Mouse (Mus musculus): ENCODE measurements at regions not wholly inside any gene's neighbourhood (a gene's known extent, or its start where the extent isn't known, plus 50 kb on each side); places are given as distances from the start of the nearest gene placed in this dataset.

- ATAC-seq (replicated peaks; ENCODE audit: low FRiP score, poor library complexity, severe bottlenecking), result no peak
Observed at GRCm38 (mm10) chr10:92511769-92512168, 210.5 kb downstream of the Nedd1 start.

DNA sequence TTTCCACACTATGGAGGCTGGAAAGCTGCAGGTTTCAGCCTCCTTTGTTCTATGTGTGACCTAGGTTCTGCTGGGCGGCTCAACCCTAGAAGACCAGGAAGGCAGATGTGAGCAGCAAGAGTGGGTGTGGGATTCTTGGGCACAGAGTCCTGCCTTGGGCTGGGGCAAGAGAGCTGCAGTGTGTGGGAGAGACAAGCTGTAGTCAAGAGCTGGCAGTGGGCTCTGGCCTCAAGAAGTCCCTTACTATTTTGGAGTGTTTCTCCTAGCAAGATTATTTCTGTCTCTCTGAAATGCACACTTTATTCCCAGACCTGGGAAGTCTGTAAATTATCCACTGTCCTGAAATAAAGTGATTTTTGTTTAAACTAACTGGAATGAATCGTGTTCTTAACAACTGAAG, 211.5 kb downstream of the Nedd1 start:
- ATAC-seq (replicated peaks; ENCODE audit: low FRiP score, poor library complexity, severe bottlenecking), result no peak

DNA sequence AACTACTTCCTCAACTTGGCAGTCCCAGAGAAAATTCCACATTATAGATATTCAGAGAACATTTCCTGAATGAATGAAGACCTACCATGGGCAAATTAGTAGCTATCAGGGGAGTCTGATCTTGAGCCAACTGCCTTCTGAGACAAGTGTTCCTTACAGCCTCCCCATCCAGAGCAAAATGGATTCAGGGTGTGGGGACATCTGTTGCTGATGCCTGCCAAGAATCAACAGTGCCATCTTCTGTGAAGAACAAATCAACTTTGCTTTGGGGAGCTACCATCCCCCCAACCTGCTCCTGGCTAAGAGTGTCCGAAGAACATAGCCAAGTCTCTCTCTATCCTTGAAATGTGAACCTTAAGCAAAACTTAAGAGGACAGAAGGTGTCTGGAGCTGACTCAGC, 217.9 kb downstream of the Nedd1 start:
- no peak for ATAC-seq (replicated peaks; ENCODE audit: low FRiP score, poor library complexity, severe bottlenecking)

- ATAC-seq (replicated peaks; ENCODE audit: low FRiP score, poor library complexity, severe bottlenecking), result no peak
Observed at GRCm38 (mm10) chr10:92483592-92483991, 238.6 kb downstream of the Nedd1 start.

- no peak for ATAC-seq (replicated peaks; ENCODE audit: low FRiP score, poor library complexity, severe bottlenecking)
Observed at GRCm38 (mm10) chr10:92473282-92473681, 248.9 kb downstream of the Nedd1 start.

- ATAC-seq (replicated peaks; ENCODE audit: low FRiP score, poor library complexity, severe bottlenecking), result no peak
Observed at GRCm38 (mm10) chr10:92471111-92471510, 251.1 kb downstream of the Nedd1 start.

- no peak for ATAC-seq (replicated peaks; ENCODE audit: low FRiP score, poor library complexity, severe bottlenecking)
Observed at GRCm38 (mm10) chr10:92455195-92455594, 267.0 kb downstream of the Nedd1 start.

GRCm38 (mm10) chr10:92453550-92453949, 268.7 kb downstream of the Nedd1 start:
- no peak for ATAC-seq (replicated peaks; ENCODE audit: low FRiP score, poor library complexity, severe bottlenecking)

GRCm38 (mm10) chr10:92445957-92446356, 276.3 kb downstream of the Nedd1 start:
- ATAC-seq (replicated peaks; ENCODE audit: low FRiP score, poor library complexity, severe bottlenecking), result no peak

GRCm38 (mm10) chr10:92438621-92439394, 283.4 kb downstream of the Nedd1 start:
- ATAC-seq (replicated peaks; ENCODE audit: low FRiP score, poor library complexity, severe bottlenecking), result no peak

DNA sequence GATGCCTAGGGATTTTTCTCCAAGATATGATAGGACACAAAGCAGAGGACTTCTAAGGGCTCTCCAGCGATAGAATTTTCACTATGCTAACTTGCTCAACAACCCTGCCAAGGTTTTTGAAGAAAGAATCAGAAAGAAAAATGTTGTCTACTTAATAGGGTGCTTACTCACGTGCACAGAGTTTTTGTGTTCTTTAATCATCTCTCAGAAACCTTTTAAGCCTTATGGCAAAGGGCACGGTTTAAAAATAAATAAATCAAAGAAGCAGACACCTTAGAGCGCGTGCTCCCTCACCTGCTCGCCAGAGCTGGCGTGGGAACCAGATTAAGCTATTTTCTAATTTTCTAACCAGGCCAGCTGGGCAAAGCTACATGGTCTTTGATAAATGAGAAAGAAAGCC, 293.0 kb downstream of the Nedd1 start:
- ATAC-seq (replicated peaks; ENCODE audit: low FRiP score, poor library complexity, severe bottlenecking), result no peak

- ATAC-seq (replicated peaks; ENCODE audit: low FRiP score, poor library complexity, severe bottlenecking), result no peak
Observed at GRCm38 (mm10) chr10:92428026-92428425, 294.2 kb downstream of the Nedd1 start.

DNA sequence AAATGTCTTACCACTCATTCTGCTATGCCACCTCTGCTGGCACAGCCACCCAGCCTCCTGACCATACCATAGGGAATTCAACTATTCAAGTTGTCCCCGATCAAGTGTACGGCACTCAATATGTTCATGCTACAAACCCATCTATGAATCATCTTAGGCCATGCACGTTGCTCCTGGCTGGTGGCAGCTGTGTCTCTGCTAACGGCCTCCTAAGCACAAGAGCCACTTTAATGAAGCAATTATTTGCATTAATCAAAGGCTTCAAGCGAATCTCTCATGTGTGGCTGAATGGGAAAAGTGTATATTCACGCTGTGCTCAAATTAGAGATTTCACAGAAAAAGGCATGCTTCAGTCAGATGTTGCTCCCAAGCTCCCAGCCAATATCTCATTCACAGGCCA, 295.8 kb downstream of the Nedd1 start:
- no peak for ATAC-seq (replicated peaks; ENCODE audit: low FRiP score, poor library complexity, severe bottlenecking)

DNA sequence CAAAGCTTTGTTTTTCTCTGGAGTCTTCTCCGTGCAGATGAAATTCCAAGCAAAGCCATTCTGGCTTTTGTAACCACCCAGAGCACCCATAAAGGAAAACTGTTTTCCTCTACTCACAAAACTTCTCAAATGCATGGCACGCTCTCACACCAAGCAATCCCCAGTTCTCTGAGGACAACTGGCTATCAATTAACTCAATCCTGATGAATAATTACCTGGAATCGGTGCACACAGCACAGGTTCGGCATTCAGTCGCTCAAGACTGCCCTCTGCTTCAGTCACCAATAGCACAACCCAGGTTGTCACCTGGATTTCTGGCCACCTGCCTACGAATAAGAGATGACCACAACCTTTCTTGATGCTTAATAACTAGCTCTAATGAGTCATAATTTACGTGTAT, 309.5 kb downstream of the Nedd1 start:
- no peak for ATAC-seq (replicated peaks; ENCODE audit: low FRiP score, poor library complexity, severe bottlenecking)

- ATAC-seq (replicated peaks; ENCODE audit: low FRiP score, poor library complexity, severe bottlenecking), result no peak
Observed at GRCm38 (mm10) chr10:92410813-92411325, 311.4 kb downstream of the Nedd1 start.

DNA sequence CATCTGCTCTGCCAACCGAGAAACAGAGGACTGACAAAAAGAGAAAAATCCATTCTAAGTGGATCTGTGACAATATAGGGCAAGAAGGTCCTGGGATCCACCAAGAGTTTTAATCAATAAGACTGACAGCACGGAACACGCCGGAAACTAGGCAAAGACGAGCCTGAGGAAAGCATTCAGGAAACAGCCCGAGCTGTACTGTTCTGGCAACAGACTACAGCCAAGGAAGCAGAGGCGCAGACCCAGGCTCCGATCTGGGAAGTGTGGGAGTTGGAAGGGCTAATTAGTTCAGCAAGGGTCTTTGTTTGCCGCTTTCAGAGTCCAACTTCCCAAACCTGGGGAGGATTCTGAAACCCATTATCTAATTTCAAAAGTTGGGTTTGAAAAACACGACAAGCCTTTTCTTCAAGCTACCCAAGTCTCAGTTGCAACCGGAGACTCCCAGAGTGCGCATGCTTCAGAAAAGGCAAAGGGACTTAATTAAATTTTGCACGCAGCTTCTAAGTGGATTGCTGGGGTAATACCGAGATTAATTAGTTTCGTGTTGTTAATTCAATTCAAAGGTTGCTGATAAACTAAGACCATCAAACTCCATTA, 317.4 kb downstream of the Nedd1 start:
- no peak for ATAC-seq (replicated peaks; ENCODE audit: low FRiP score, poor library complexity, severe bottlenecking)

- ATAC-seq (replicated peaks; ENCODE audit: low FRiP score, poor library complexity, severe bottlenecking), result no peak
Observed at GRCm38 (mm10) chr10:92400587-92401090, 321.6 kb downstream of the Nedd1 start.

DNA sequence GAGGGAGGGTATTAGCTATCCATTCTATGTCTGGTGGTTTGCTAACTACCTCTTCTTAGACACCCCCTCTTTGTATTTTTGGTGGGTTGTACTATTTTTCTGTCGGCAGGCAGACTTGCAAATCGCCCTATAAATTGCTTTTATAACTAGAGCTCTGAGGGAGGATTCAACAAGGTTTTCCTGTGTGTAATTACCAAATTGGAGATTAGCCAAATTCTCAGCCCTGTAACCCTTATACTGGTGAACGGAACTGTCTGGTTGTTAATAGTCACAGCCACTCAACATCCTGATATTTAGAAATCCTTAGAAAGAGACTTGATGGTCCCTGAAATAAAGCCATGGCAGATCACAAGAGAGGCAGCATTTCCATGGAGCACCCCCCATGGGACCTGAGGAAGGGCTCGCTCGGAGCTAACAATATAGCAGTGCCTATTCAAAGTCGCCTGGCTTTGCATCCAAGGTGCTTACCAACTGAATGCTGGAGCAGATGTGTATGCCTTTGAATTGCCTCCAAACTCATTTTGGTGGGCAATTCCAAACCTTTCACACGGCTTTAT, 333.0 kb downstream of the Nedd1 start:
- no peak for ATAC-seq (replicated peaks; ENCODE audit: low FRiP score, poor library complexity, severe bottlenecking)

DNA sequence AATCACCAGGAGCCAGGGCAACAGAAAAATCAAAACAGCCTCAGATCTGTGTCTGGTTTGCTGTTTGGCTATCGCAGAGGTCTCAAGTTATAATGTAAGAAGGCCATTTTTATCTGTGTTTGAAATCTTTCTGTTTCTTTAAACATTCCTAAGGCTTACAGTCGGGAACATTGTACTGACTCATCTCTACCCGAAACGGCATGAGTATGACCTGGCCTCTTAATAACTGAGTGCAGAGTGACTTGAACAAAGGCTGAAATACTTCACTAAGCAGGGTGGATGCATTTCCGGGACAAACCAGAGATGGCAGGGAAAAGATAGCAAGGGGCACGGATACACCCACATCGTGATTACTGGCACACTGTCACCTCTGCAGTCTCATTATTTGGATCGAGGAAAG, 355.1 kb downstream of the Nedd1 start:
- no peak for ATAC-seq (replicated peaks; ENCODE audit: low FRiP score, poor library complexity, severe bottlenecking)

- no peak for ATAC-seq (replicated peaks; ENCODE audit: low FRiP score, poor library complexity, severe bottlenecking)
Observed at GRCm38 (mm10) chr10:92356738-92357137, 365.5 kb downstream of the Nedd1 start.

DNA sequence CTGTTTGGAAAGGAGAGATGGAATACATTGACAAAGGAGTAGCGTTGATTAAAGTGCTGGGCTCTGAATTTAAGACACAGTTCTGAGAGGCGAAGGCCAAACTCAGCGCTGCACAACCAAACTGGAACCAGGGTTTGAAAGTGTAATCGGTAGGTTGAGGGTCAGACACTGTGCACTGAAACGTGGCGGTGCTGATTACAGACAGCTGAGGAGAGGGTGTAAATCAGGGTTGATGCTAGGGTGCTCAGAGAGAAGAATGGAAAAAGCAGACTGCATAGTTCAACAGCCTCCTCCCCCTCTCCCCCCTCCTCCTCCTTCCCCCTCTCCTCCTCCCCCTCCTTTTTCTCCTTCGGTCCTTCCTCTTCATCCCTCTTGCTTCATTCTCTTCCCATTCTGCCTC, 373.2 kb downstream of the Nedd1 start:
- no peak for ATAC-seq (replicated peaks; ENCODE audit: low FRiP score, poor library complexity, severe bottlenecking)

All from erythroid progenitor cell, adult 5-6 weeks (primary cell).